Mouse (Mus musculus) heart, embryonic 10.5 days (tissue): ENCODE results near the gene Ppa2. TPM values are rescaled to one million over a fixed set of nuclear protein-coding genes. Genes with fewer than 3 reads are reported as not detected.

Source experiments
- DNase-seq: peaks from one replicate; pipeline ENCODE4 v3.0.0-alpha.2; 2017; ENCODE audit warnings: low spot score
- H3K27ac ChIP-seq: fragments of 300-500 bp; sonication (generic); 2 replicates; pipeline ENCODE4 v1.5.1; 2016; ENCODE audit warnings: mild to moderate bottlenecking
- H3K27me3 ChIP-seq: fragments of 300-500 bp; sonication (generic); 2 replicates; pipeline ENCODE4 v1.6.1; 2016; ENCODE audit warnings: mild to moderate bottlenecking; ENCODE audit not compliant: poor library complexity, insufficient read depth, severe bottlenecking
- H3K36me3 ChIP-seq: fragments of 300-500 bp; sonication (generic); 2 replicates; pipeline ENCODE4 v1.6.1; 2016; ENCODE audit warnings: mild to moderate bottlenecking, moderate library complexity
- H3K4me1 ChIP-seq: fragments of 300-500 bp; sonication (generic); 2 replicates; pipeline ENCODE4 v1.6.1; 2016; ENCODE audit warnings: mild to moderate bottlenecking
- H3K4me3 ChIP-seq: fragments of 300-500 bp; sonication (generic); 2 replicates; pipeline ENCODE4 v1.5.1; 2016; ENCODE audit warnings: mild to moderate bottlenecking, moderate library complexity
- H3K9me3 ChIP-seq: fragments of 300-500 bp; sonication (generic); 2 replicates; pipeline ENCODE4 v1.6.1; 2016; ENCODE audit warnings: mild to moderate bottlenecking, moderate library complexity
- WGBS: fragments of 180-500 bp; shearing (Covaris S2); methylation state at CpG from one replicate; pipeline ENCODE4 v1.1.7; 2016; 5-methylcytosine and 5-hydroxymethylcytosine counted together
- polyA plus RNA-seq: library from polyadenylated mRNA; unstranded; fragments of >200 nt; fragmentation: Nextera tagmentation; extraction: Ambion mirVana; gene quantifications from 2 replicates; pipeline ENCODE4 v1.2.1, GENCODE M21; 2016

The Ppa2 gene
- polyA plus RNA-seq, 1 experiment from 2014 or later, result 92.8 TPM

DNA sequence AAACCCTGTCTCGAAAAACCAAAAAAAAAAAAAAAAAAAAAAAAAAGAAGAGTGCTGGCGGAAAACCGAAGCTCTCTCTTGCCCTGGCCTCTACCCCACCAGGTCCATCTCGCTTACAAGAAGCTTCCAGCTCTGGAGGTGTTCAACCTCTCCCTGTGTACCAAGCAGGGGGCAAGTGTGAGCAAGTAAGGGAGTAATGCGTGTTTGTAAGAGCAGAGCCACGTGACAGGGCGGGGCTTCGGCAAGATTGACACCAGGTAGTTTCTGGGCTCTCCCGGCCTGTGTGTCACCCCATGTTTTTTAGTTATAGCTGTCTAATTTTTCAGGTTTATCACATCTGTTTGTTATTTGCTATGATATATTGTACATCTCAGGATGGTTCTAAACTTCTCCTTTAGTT, 56.2 kb downstream of the Ppa2 start:
- DNase-seq, result no peak
- 75% methylated on average over 9 of the region's 9 CpGs for WGBS

DNA sequence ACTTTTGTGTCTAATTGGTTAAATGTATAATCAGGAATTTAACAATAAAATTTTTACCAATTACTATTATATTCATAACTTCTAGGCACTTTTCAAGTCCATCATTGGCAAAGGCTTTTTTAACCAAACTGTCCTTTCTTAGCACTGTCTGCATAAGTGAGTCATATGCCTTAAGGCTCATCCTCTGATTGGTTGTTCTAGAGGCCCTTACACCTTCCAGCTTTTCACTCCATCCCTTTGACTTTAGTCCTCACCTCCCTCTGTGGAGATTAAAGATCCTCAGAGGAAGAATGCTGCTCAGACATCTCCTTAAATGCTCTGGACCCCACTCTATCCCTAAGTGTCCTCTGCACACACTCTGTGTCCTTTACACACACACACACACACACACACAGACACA, 68.3 kb downstream of the Ppa2 start:
- Histone ChIP-seq H3K36me3 (peaks cover 53% of the 10 kb centered on the region), H3K4me3 (no peak overlapping the region), H3K27me3 (no peaks in the 10 kb centered on the region), H3K9me3 (peaks cover 12% of the 10 kb centered on the region), H3K4me1 (no peaks in the 10 kb centered on the region), H3K27ac (no peak overlapping the region)
- DNase-seq, result peak; percentile 9

More for the DNA sequence above, 56.2 kb downstream of the Ppa2 start:
- Histone ChIP-seq H3K9me3 (no peaks in the 10 kb centered on the region), H3K36me3 (peaks cover 13% of the 10 kb centered on the region; the same call in 1 of the 2 replicates), H3K4me1 (peaks cover 5% of the 10 kb centered on the region; the same call in 1 of the 2 replicates), H3K27ac (no peak overlapping the region), H3K4me3 (no peak overlapping the region), H3K27me3 (no peaks in the 10 kb centered on the region)

DNA sequence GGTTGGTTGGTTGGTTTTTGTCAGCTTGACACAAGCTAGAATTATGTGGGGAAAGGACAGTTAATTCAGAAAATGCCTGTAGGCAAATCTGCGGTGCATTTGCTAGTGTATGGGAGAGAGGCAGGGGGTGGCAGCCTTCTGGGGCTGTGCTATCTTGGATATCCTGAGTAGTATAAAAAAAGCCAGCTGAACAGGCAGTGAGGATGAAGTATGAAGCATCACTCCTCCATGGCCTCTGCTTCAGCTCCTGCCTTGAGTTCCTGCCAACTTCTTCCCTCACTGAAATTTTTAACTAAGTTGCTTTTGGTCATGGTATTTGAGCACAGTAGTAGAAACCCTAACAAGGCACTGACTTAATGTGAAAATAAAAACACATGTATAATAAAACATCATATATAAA, 70.1 kb downstream of the Ppa2 start:
- Histone ChIP-seq H3K27ac (no peak overlapping the region), H3K4me1 (peaks cover 4% of the 10 kb centered on the region; the same call in 1 of the 2 replicates), H3K27me3 (no peaks in the 10 kb centered on the region), H3K36me3 (peaks cover 45% of the 10 kb centered on the region), H3K9me3 (peaks cover 12% of the 10 kb centered on the region), H3K4me3 (no peak overlapping the region)
- 96% methylated on average over 1 of the region's 1 CpGs for WGBS
- DNase-seq, result peak; percentile 36

DNA sequence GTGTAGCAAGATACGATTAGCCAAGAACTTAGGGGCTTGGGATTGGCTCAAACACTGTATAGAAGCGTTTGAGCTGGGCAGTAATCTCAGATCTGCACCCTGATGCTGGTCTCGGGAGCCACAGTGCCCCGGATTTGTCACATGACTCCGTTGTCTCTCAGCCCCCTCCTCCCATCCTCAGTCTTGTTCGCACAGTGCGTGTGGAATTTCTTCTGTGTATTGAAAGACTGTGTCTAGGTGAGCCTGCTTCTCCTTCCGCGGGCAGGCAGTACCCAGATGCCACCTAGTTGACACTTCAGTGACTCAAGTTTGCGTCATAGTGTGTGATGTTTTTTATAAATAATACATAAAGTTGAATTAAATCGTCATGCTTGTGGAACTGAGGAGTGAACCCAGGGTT, 71.6 kb downstream of the Ppa2 start:
- WGBS, result 84% methylated on average over 11 of the region's 11 CpGs
- DNase-seq, result peak; percentile 41
- peaks cover 12% of the 10 kb centered on the region for H3K9me3 ChIP-seq

DNA sequence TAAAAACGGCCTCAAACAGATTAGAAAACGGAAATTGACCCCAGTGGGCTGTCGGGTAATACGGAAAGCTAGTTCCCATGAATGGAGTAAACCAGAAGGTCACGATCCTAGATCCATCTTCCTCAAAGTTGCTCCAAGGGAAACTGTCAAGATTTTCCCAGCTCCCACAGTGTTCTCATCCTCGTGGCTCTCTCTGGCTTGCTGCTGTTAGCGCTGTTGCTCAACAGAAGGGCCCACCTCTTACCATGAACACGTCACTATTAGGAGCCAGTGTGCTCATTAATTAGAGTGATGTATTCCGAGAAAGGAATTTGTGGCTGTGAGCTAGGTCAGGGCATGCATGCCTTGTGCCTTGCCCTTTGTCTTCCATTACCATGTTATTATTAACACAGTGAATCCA, 72.2 kb downstream of the Ppa2 start:
- peak; percentile 47 for DNase-seq
- H3K4me1 ChIP-seq, result peaks cover 4% of the 10 kb centered on the region; the same call in 1 of the 2 replicates
- WGBS, result 76% methylated on average over 9 of the region's 9 CpGs

More for the DNA sequence above, 71.6 kb downstream of the Ppa2 start:
- Histone ChIP-seq H3K27me3 (no peaks in the 10 kb centered on the region), H3K27ac (no peak overlapping the region), H3K4me1 (peaks cover 4% of the 10 kb centered on the region; the same call in 1 of the 2 replicates), H3K36me3 (peaks cover 34% of the 10 kb centered on the region), H3K4me3 (no peak overlapping the region)

DNA sequence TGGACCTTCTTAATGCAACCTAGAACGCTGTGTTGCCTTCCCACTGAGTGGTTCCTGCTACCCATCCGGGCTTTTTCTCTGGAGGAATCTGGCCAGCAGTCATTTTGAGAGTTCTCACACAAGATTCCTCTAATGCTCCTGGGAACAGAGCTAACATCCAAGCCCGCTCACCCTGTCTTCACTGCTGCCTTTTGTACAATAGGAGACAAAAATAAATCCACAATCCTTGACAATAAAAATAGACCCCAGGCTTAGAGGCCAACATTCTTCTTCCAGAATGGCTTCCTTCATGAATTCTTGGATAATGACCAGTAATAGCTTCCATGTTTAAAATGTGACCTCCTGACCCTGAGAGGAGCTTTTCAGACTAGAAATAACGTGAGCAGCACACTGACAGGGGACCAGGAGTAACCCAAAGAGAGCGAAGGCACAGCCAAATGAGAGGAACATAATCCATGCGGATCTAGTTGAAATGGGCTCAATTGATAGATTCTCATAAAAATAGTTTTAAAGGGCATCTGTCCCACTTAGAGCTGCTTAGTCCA, 74.3 kb downstream of the Ppa2 start:
- Histone ChIP-seq H3K27me3 (no peaks in the 10 kb centered on the region), H3K27ac (peak overlapping the region; percentile 10; the same call in 1 of the 2 replicates), H3K36me3 (peaks cover 6% of the 10 kb centered on the region), H3K4me3 (no peak overlapping the region), H3K4me1 (peaks cover 4% of the 10 kb centered on the region; the same call in 1 of the 2 replicates), H3K9me3 (no peaks in the 10 kb centered on the region)
- peak; percentile 22 for DNase-seq
- WGBS, result 60% methylated on average over 6 of the region's 6 CpGs

More for the DNA sequence above, 72.2 kb downstream of the Ppa2 start:
- Histone ChIP-seq H3K27ac (no peak overlapping the region), H3K36me3 (peaks cover 27% of the 10 kb centered on the region), H3K27me3 (no peaks in the 10 kb centered on the region), H3K9me3 (peaks cover 12% of the 10 kb centered on the region), H3K4me3 (no peak overlapping the region)

DNA sequence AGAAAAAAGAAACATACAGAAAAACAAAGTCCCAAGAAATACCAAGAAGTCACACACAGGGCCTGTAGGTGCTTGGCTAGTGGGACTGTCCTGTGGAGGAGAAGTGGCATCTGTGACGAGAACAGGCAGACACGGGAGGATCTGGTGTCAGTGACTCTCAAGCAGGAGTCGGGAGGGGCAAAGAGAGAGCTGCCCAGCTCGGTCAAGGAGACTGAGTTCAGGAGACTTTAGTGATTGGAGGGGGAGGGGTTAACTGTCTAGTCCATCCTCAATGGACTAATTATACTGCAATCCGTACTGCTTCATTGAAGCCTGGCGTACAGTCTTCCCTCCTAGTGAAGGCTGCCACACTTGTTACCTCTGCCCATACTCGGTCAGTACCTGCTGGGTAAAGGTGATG, 77.4 kb downstream of the Ppa2 start:
- no peaks in the 10 kb centered on the region for H3K9me3 ChIP-seq
- DNase-seq, result peak; percentile 31
- WGBS, result 69% methylated on average over 7 of the region's 7 CpGs

DNA sequence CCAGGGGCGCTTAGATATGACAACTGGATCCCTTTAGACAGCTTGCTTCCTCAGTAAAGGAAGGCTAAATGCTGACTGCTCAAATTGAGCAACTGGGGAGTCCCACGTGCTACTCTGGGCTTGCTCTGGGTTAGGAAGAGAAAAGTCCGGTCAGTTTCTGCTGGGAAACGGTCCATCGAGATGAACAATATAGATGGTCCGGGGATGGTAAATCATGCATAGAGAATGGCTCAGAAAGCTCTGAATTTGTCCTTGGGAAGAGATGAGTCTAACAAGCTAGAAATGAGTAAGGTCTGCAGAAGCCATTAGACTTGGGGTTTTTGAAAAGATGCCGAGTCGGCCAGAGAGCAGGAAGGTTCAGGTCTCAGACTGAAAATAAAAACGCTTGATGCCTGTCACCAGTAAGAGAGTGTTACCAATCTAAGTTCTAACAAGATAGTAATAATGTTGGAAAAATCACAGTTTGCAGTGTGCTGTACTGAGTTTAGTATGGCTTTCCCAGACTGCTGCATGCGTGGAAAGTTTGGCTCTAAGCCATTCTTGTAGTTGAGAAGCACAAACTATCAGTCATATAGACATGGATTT, 80.0 kb downstream of the Ppa2 start:
- no peaks in the 10 kb centered on the region for H3K9me3 ChIP-seq
- no peak overlapping the region for H3K27ac ChIP-seq
- H3K36me3 ChIP-seq, result no peaks in the 10 kb centered on the region
- H3K27me3 ChIP-seq, result no peaks in the 10 kb centered on the region
- peak; percentile 30 for DNase-seq
- no peak overlapping the region for H3K4me3 ChIP-seq
- H3K4me1 ChIP-seq, result no peaks in the 10 kb centered on the region
- 90% methylated on average over 10 of the region's 10 CpGs for WGBS

More for the DNA sequence above, 77.4 kb downstream of the Ppa2 start:
- no peaks in the 10 kb centered on the region for H3K36me3 ChIP-seq
- no peak overlapping the region for H3K27ac ChIP-seq
- H3K27me3 ChIP-seq, result no peaks in the 10 kb centered on the region
- H3K4me1 ChIP-seq, result peaks cover 4% of the 10 kb centered on the region; the same call in 1 of the 2 replicates
- no peak overlapping the region for H3K4me3 ChIP-seq

DNA sequence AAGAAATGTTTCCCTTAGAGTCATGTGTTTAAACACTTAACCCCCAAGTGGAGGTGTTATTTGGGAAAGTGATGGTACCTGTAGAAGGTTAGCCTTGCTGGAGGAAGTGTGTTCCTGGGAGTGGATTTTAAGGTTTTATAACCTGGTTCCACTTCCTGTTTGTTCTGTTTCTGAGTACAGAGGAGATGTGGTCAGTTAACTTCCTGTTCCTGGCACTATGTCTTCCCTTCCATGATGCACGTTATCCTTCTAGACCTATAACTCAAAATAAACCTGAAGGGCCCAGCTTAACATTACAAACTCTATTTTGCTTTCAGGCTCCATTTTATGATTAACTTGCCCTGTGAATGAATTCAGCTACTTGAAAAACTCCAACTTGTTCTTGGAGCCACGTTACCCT, 84.6 kb downstream of the Ppa2 start:
- no peak overlapping the region for H3K4me3 ChIP-seq
- H3K9me3 ChIP-seq, result no peaks in the 10 kb centered on the region
- 75% methylated on average over 2 of the region's 2 CpGs for WGBS
- H3K4me1 ChIP-seq, result no peaks in the 10 kb centered on the region
- H3K27ac ChIP-seq, result no peak overlapping the region
- no peaks in the 10 kb centered on the region for H3K27me3 ChIP-seq
- no peak for DNase-seq
- no peaks in the 10 kb centered on the region for H3K36me3 ChIP-seq

DNA sequence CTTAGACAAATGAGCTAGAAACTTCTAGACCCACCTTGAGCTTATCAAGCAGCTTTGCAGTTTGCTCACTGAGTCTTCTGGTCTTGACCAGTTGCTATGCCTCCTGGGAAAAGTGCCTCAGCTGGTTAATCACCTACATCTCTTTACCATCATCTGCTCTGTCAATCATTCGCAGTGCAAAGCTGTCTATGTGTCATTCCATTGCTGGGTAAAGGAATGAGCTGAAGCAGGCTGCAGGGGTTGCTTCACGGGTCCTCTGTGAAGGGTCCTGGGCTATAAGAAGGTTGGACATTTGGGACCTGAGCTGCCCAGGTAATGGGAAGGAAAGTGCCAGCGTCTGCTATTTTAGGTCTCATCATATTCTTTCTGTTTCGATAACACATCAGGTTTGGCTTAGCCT, 93.9 kb downstream of the Ppa2 start:
- Histone ChIP-seq H3K4me1 (no peaks in the 10 kb centered on the region), H3K27me3 (no peaks in the 10 kb centered on the region), H3K36me3 (no peaks in the 10 kb centered on the region), H3K27ac (no peak overlapping the region), H3K9me3 (no peaks in the 10 kb centered on the region), H3K4me3 (no peak overlapping the region)
- WGBS, result 86% methylated on average over 4 of the region's 4 CpGs
- DNase-seq, result no peak

DNA sequence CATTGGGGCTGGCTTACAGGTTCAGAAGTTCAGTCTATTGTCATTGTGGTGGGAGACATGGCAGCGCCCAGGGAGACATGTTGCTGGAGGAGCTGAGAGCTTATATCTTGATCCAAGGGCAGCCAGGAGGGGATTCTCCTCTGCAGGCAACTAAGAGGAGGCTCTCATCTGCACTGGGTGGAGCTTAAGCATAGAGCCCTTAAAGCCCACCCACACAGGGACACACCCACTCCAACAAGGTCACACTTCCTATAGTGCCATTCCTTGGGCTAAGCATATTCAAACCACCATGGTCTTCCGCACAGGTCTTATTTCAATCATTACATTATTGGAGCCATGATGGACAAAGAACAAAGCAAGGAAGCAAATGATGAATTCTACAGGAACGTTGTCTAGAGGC, 95.7 kb downstream of the Ppa2 start:
- no peak for DNase-seq
- Histone ChIP-seq H3K36me3 (no peaks in the 10 kb centered on the region), H3K9me3 (no peaks in the 10 kb centered on the region), H3K27me3 (no peaks in the 10 kb centered on the region), H3K27ac (no peak overlapping the region), H3K4me3 (no peak overlapping the region), H3K4me1 (no peaks in the 10 kb centered on the region)
- 85% methylated on average over 3 of the region's 3 CpGs for WGBS

DNA sequence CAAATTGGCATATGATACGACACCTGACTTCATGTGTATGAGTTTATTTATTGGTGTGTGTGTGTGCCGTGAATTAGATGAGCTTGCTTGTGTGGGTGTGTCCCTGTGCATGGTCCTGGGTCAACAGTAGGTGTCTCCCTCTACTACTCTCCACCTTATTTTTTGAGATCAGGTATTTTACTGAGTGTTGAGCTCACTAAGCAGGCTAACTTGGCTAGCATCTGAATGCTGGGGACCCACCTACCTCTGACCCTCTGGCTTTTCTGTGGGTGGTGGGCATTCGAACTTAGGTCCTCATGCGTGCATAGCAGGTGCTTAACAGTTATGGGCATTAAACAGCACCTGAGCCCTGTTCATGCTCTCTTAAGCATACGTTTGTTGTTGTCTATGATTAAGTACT, 96.3 kb downstream of the Ppa2 start:
- Histone ChIP-seq H3K27me3 (no peaks in the 10 kb centered on the region), H3K4me1 (no peaks in the 10 kb centered on the region), H3K9me3 (no peaks in the 10 kb centered on the region), H3K27ac (no peak overlapping the region), H3K36me3 (no peaks in the 10 kb centered on the region), H3K4me3 (no peak overlapping the region)
- DNase-seq, result no peak
- 78% methylated on average over 5 of the region's 5 CpGs for WGBS

DNA sequence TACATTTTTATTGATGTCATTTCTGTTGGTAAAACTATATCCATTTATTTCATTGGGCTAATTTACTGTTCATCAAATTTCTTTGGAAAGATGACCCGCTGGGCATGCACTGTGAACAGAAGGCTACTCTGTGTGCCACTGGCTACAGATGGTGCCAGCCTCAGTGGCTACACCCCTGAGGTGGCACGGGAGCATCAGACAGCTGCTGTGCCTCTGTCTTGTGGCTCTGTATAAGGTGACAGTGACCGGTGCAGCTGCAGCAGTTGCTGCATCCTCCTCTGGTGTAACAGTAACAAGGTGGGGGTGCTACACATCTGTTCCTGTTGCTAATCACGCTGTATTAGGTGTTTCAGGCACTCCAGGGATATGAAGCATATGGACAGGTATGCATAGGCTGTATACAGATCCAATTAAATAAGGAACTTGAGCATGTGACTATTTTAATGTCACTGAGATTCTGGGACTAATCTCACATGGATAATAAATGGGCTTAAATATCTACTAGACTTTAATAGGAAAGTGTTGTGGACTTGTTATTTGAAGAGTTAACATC, 101.3 kb downstream of the Ppa2 start:
- DNase-seq, result no peak
- Histone ChIP-seq H3K27ac (no peak overlapping the region), H3K36me3 (no peaks in the 10 kb centered on the region), H3K4me1 (no peaks in the 10 kb centered on the region), H3K9me3 (no peaks in the 10 kb centered on the region), H3K4me3 (no peak overlapping the region), H3K27me3 (no peaks in the 10 kb centered on the region)
- WGBS, result 76% methylated on average over 4 of the region's 4 CpGs
